Mouse (Mus musculus) large intestine, adult 2 months (tissue): ENCODE measurements around the gene Serf2. TPM values are rescaled to one million over a fixed set of nuclear protein-coding genes. Genes with fewer than 3 reads are reported as not detected.
"Not testable (repeated sequence)": the region's sequence is repeated elsewhere in the genome, so short reads cannot be mapped to it uniquely, and the experiment has no call there.

Source experiments
- DNase-seq: peaks from one replicate; pipeline ENCODE4 v3.0.0-alpha.2; 2012; ENCODE audit warnings: low read depth, low spot score
- WGBS: fragments of 180-500 bp; shearing (Covaris S2); methylation state at CpG from one replicate; pipeline ENCODE4 v1.1.7; 2018; 5-methylcytosine and 5-hydroxymethylcytosine counted together
- polyA plus RNA-seq: library from polyadenylated mRNA; depleted of rRNA; stranded (reverse); fragments of >200 nt; gene quantifications from 2 replicates; pipeline ENCODE4 v1.2.3, GENCODE M21; 2012; rRNA removed

The Serf2 gene
- polyA plus RNA-seq, 1 experiment = 485 TPM

- WGBS = 85% methylated on average over 13 of the region's 13 CpGs
- DNase-seq = not testable (repeated sequence)
These were observed 31.9 kb downstream of the Serf2 start for GRCm38 (mm10) chr2:121480916-121481315.

- WGBS = 31% methylated on average over 8 of the region's 8 CpGs
These were observed 34.6 kb downstream of the Serf2 start for GRCm38 (mm10) chr2:121483576-121483975.

GRCm38 (mm10) chr2:121484403-121484802 is 35.4 kb downstream of the Serf2 start:
- WGBS = 74% methylated on average over 2 of the region's 2 CpGs
- not testable (repeated sequence) for DNase-seq

More at GRCm38 (mm10) chr2:121483576-121483975, 34.6 kb downstream of the Serf2 start:
- DNase-seq = no peak

- not testable (repeated sequence) for DNase-seq
- 74% methylated on average over 3 of the region's 6 CpGs for WGBS
These were observed 52.6 kb downstream of the Serf2 start for GRCm38 (mm10) chr2:121501550-121501949.

- WGBS = 3% methylated on average over 42 of the region's 42 CpGs
- peak; percentile 78 for DNase-seq
These were observed 57.2 kb downstream of the Serf2 start, which contains the start of the genes Mfap1a and Wdr76 for GRCm38 (mm10) chr2:121505942-121506882. Gene Mfap1a (minus strand): TSS chr2:121506665. Gene Wdr76 (plus strand): TSS chr2:121506723.

GRCm38 (mm10) chr2:121507173-121507950 is 58.4 kb downstream of the Serf2 start:
- DNase-seq = no peak

More at GRCm38 (mm10) chr2:121507173-121507950, 58.4 kb downstream of the Serf2 start:
- under 1% methylated on average over 12 of the region's 12 CpGs for WGBS

Other genes starting within 250 kb of the Serf2 start
- 13.1 and 14.6 TPM in 2 replicates for gene Trp53bp1, start 177.8 kb upstream of the Serf2 start, polyA plus RNA-seq
- 1.5 and 4.1 TPM in 2 replicates for gene Map1a, start 159.6 kb upstream of the Serf2 start, polyA plus RNA-seq
- 27.1 and 52.3 TPM in 2 replicates for gene Ppip5k1, start 93.8 kb upstream of the Serf2 start, polyA plus RNA-seq
- 912 and 1,609 TPM in 2 replicates for gene Ckmt1, start 91.5 kb upstream of the Serf2 start, polyA plus RNA-seq
- 0.19 and 0.41 TPM in 2 replicates for gene Strc, start 62.0 kb upstream of the Serf2 start, polyA plus RNA-seq
- gene Pdia3, start 35.4 kb upstream of the Serf2 start, polyA plus RNA-seq = 405 and 622 TPM in 2 replicates
- gene Catsper2, start 35.4 kb upstream of the Serf2 start, polyA plus RNA-seq = 1.1 and 1.3 TPM in 2 replicates
- 4.1 and 4.7 TPM in 2 replicates for gene Ell3, start 4.9 kb upstream of the Serf2 start, polyA plus RNA-seq
- 6.8 and 7.5 TPM in 2 replicates for gene Hypk, start 4.1 kb downstream of the Serf2 start, polyA plus RNA-seq
- 0.16 and 0.30 TPM in 2 replicates for gene Serinc4, start 7.6 kb downstream of the Serf2 start, polyA plus RNA-seq
- 2.4 and 2.9 TPM in 2 replicates for gene Mfap1b, start 24.9 kb downstream of the Serf2 start, polyA plus RNA-seq
- 2.9 TPM in 2 replicates for gene Mfap1a, start 57.5 kb downstream of the Serf2 start, polyA plus RNA-seq
- 3.7 and 4.9 TPM in 2 replicates for gene Wdr76, start 57.5 kb downstream of the Serf2 start, polyA plus RNA-seq